Mouse (Mus musculus): ENCODE results near the gene Itga1. TPM values are rescaled to one million over a fixed set of nuclear protein-coding genes. Genes with fewer than 3 reads are reported as not detected.

Itga1 gene
- total and polyA plus RNA-seq, 3 experiments: not detected

DNA sequence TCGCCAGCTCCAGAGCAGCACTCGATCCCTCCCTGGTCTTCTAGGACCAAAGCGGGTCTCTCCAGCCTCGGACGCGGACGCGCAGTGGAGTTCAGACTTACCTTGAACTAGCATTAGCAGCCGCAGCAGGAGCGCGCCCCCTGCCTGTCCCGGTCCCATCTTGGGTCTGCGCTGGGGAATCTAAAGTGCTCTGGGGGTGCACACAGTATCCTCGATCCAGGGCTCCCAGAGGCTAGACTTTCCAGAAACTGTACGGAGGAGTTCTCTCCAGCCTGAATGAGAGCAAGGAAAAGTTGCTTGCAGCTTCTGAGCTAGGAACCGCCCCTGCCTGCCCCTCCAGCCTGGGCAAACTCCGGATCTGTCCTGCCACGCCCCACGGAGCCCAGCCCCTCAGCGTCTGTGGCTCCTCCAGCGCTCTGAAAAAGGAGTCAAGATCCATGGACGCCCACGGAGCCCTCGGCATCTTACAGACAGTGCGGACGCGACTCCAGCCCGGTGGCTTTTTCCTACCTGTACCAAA is 169.9 kb downstream of the Itga1 start, which contains the start of gene Itga2:
Gene Itga2, minus strand, starts transcription at position 326 of the 520 bp plus-strand sequence.
- DNase-seq (ENCODE audit: low read depth, low spot score): no peak
- H3K9ac ChIP-seq (ENCODE audit: control insufficient read depth, low read depth, low read length, poor library complexity, severe bottlenecking): no peak within 1 kb of the TSS
- H3K79me2 ChIP-seq (ENCODE audit: control insufficient read depth, insufficient read depth, low read length, poor library complexity): no peaks in the 10 kb centered on the region
- H3K9me3 ChIP-seq (replicated peaks; ENCODE audit: insufficient read depth, low read length): no peaks in the 10 kb centered on the region
- H3K4me1 ChIP-seq (ENCODE audit: control insufficient read depth in 1 of 2, insufficient read depth in 2 of 2, low read length in 2 of 2): no peaks in the 10 kb centered on the region
- no peak for TF ChIP-seq SMC3 (IDR thresholded peaks at IDR 0.05; ENCODE audit: low read depth, low read length)
- no peak for TF ChIP-seq ETS1 (IDR thresholded peaks at IDR 0.05; ENCODE audit: low read depth, low read length)
- TF ChIP-seq SIN3A (IDR thresholded peaks at IDR 0.05; ENCODE audit: low read length): no peak
- no peak for TF ChIP-seq RAD21 (IDR thresholded peaks at IDR 0.05; ENCODE audit: low read depth, low read length)
- no peak for TF ChIP-seq GATA1 (IDR thresholded peaks at IDR 0.05; ENCODE audit: low read depth, low read length)
- TF ChIP-seq MYC (IDR thresholded peaks at IDR 0.05; ENCODE audit: low read depth, low read length): no peak
- no peak for TF ChIP-seq ZMIZ1 (IDR thresholded peaks at IDR 0.05; ENCODE audit: low read depth, low read length)
- H3K27me3 ChIP-seq (ENCODE audit: control insufficient read depth in 1 of 2, insufficient read depth in 2 of 2, low read length in 2 of 2): no peaks in the 10 kb centered on the region
- H3K36me3 ChIP-seq (ENCODE audit: control insufficient read depth in 1 of 2, insufficient read depth in 2 of 2, low read length in 2 of 2): no peaks in the 10 kb centered on the region
- H3K27ac ChIP-seq (ENCODE audit: control insufficient read depth, low read depth, low read length): no peak within 1 kb of the TSS
- no peak within 1 kb of the TSS for H3K4me3 ChIP-seq (ENCODE audit: control insufficient read depth in 1 of 2, insufficient read depth in 1 of 2, low read depth in 2 of 2, low read length in 2 of 2)

DNA sequence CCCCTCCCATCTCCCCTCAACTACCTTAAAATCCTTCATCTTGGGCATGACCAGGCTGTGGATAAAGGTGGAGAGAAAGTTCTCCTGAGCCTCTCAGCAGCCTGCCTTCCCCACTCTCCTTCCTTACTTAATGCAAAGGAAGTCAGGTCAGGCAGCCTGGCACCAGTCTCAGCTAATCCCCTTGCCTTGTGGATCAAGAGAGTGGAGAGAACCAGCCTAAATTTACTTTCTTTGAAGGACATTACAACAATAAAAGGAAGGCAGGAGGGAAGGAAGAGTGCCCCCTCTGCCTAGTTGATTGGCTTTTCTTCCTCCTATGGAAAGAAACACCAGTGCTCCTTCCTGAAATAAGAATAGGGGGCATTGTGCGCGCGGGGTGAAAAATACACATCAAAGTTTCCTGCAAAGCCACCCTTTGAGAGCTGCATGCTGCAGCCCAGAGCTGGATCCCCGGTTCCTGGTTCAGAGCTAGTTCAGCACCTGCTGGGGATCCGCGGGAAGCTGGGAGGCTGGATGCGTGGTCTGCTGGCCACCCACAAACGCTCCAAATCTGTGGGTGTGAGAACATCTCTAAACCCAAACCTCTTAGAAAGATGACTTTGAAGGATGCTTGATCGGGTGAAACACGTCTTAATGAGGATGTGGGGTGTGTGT is 170.6 kb downstream of the Itga1 start:
- Histone ChIP-seq H3K9ac (ENCODE audit: control insufficient read depth, low read depth, low read length, poor library complexity, severe bottlenecking) (no peak overlapping the region), H3K4me1 (ENCODE audit: control insufficient read depth in 1 of 2, insufficient read depth in 2 of 2, low read length in 2 of 2) (no peaks in the 10 kb centered on the region), H3K4me3 (ENCODE audit: control insufficient read depth in 1 of 2, insufficient read depth in 1 of 2, low read depth in 2 of 2, low read length in 2 of 2) (no peak overlapping the region), H3K36me3 (ENCODE audit: control insufficient read depth in 1 of 2, insufficient read depth in 2 of 2, low read length in 2 of 2) (no peaks in the 10 kb centered on the region), H3K27me3 (ENCODE audit: control insufficient read depth in 1 of 2, insufficient read depth in 2 of 2, low read length in 2 of 2) (no peaks in the 10 kb centered on the region), H3K27ac (ENCODE audit: control insufficient read depth, low read depth, low read length) (no peak overlapping the region), H3K9me3 (replicated peaks; ENCODE audit: insufficient read depth, low read length) (no peaks in the 10 kb centered on the region), H3K79me2 (ENCODE audit: control insufficient read depth, insufficient read depth, low read length, poor library complexity) (no peaks in the 10 kb centered on the region)
- TF ChIP-seq UBTF (IDR thresholded peaks at IDR 0.05; ENCODE audit: borderline replicate concordance, insufficient read depth, low read depth, low read length) (no peak), ZC3H11A (IDR thresholded peaks at IDR 0.05; ENCODE audit: low read depth, low read length) (no peak), ZMIZ1 (IDR thresholded peaks at IDR 0.05; ENCODE audit: low read depth, low read length) (no peak), SIN3A (IDR thresholded peaks at IDR 0.05; ENCODE audit: low read length) (no peak), ZNF384 (IDR thresholded peaks at IDR 0.05; ENCODE audit: low read depth, low read length) (no peak), ELF1 (IDR thresholded peaks at IDR 0.05; ENCODE audit: low read depth, low read length) (no peak), POLR2A (IDR thresholded peaks at IDR 0.05; ENCODE audit: control insufficient read depth in 1 of 2, insufficient read depth in 1 of 2, low read depth in 1 of 2, low read length in 2 of 2, poor library complexity in 1 of 2) (no peak), SMC3 (IDR thresholded peaks at IDR 0.05; ENCODE audit: low read depth, low read length) (no peak)
- DNase-seq (ENCODE audit: low read depth, low spot score): no peak

DNA sequence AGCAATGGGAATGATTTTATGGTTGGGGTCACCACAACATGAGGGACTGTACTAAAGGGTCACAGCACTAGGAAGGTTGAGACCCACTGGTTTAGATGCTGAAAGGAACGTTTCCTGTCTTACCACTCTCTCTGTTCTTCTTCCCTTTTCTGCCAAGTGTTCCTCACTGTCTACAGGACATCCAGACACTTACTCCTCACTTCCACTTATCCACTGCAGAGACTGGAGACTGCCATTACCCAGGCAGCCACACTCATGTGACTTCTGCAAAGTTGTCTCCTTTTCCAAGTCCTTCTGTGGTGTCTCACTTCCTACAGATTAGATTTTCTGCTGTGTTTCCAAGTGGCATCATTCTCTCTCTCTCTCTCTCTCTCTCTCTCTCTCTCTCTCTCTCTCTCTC is 177.0 kb downstream of the Itga1 start:
- no peak for DNase-seq (ENCODE audit: low read depth, low spot score)
- no peak for TF ChIP-seq GATA1 (IDR thresholded peaks at IDR 0.05; ENCODE audit: low read depth, low read length)
- no peak for TF ChIP-seq POLR2A (IDR thresholded peaks at IDR 0.05; ENCODE audit: control insufficient read depth in 1 of 2, insufficient read depth in 1 of 2, low read depth in 1 of 2, low read length in 2 of 2, poor library complexity in 1 of 2)
- no peak for TF ChIP-seq ZKSCAN1 (IDR thresholded peaks at IDR 0.05; ENCODE audit: low read depth, low read length)
- no peak for TF ChIP-seq CTCF (IDR thresholded peaks at IDR 0.05 in 2 of 3, conservative IDR thresholded peaks at IDR 0.05 in 1 of 3; ENCODE audit: control insufficient read depth in 1 of 3, insufficient read depth in 1 of 3, low read depth in 2 of 3, low read length in 3 of 3, poor library complexity in 1 of 3, severe bottlenecking in 1 of 3)
- no peak for TF ChIP-seq MYC (IDR thresholded peaks at IDR 0.05; ENCODE audit: low read depth, low read length)
- no peak for TF ChIP-seq ZMIZ1 (IDR thresholded peaks at IDR 0.05; ENCODE audit: low read depth, low read length)
- no peak for TF ChIP-seq SMC3 (IDR thresholded peaks at IDR 0.05; ENCODE audit: low read depth, low read length)
- TF ChIP-seq RCOR1 (IDR thresholded peaks at IDR 0.05; ENCODE audit: low read depth, low read length): no peak
- TF ChIP-seq BHLHE40 (IDR thresholded peaks at IDR 0.05; ENCODE audit: borderline replicate concordance, low read depth, low read length): no peak
- no peaks in the 10 kb centered on the region for H3K36me3 ChIP-seq (ENCODE audit: control insufficient read depth in 1 of 2, insufficient read depth in 2 of 2, low read length in 2 of 2)

More for the DNA sequence above, 177.0 kb downstream of the Itga1 start:
- Histone ChIP-seq H3K9me3 (replicated peaks; ENCODE audit: insufficient read depth, low read length) (no peaks in the 10 kb centered on the region), H3K27ac (ENCODE audit: control insufficient read depth, low read depth, low read length) (no peak overlapping the region), H3K9ac (ENCODE audit: control insufficient read depth, low read depth, low read length, poor library complexity, severe bottlenecking) (no peak overlapping the region), H3K4me1 (ENCODE audit: control insufficient read depth in 1 of 2, insufficient read depth in 2 of 2, low read length in 2 of 2) (no peaks in the 10 kb centered on the region), H3K79me2 (ENCODE audit: control insufficient read depth, insufficient read depth, low read length, poor library complexity) (no peaks in the 10 kb centered on the region), H3K4me3 (ENCODE audit: control insufficient read depth in 1 of 2, insufficient read depth in 1 of 2, low read depth in 2 of 2, low read length in 2 of 2) (no peak overlapping the region), H3K27me3 (ENCODE audit: control insufficient read depth in 1 of 2, insufficient read depth in 2 of 2, low read length in 2 of 2) (no peaks in the 10 kb centered on the region)
